Mouse (Mus musculus) megakaryocyte-erythroid progenitor cell, adult 5-6 weeks (primary cell): ENCODE results near the gene Nos1ap. TPM values are rescaled to one million over a fixed set of nuclear protein-coding genes. Genes with fewer than 3 reads are reported as not detected.

Experiments used
- ATAC-seq: replicated peaks from 2 replicates; pipeline ENCODE4 v1.8.0; 2016; ENCODE audit warnings: mild to moderate bottlenecking, inconsistent platforms; ENCODE audit not compliant: severe bottlenecking, poor library complexity, low FRiP score, low TSS enrichment
- total RNA-seq, 2 experiments: library from RNA; stranded (forward) in 1 of 2; stranded (reverse) in 1 of 2; fragments of 200-1000, 215-1000 nt in 1 of 2; fragments of >200 nt in 1 of 2; fragmentation: Nextera tagmentation in 1 of 2; gene quantifications; 2 replicates each; pipeline ENCODE4 v1.2.3; 2014 to 2017

Nos1ap gene
- 1.5 TPM in 2 replicates for total RNA-seq (2014; fragmentation: Nextera tagmentation)
- total RNA-seq (2017) = 2.5 TPM in 1 of 2 replicates, not detected in the other

- peak; percentile 91 for ATAC-seq
These were observed at the start of gene Nos1ap for GRCm38 (mm10) chr1:170589219-170590040. Gene Nos1ap, minus strand, starts transcription at chr1:170589861.

- no peak for ATAC-seq
These were observed 49.3 kb upstream of the Nos1ap start for GRCm38 (mm10) chr1:170638941-170639340.

- no peak for ATAC-seq
These were observed 43.2 kb upstream of the Nos1ap start for GRCm38 (mm10) chr1:170632856-170633255.

GRCm38 (mm10) chr1:170632385-170632784, 42.7 kb upstream of the Nos1ap start:
- ATAC-seq = peak; percentile 96

- ATAC-seq = no peak
These were observed 41.9 kb upstream of the Nos1ap start for GRCm38 (mm10) chr1:170631571-170631970.

GRCm38 (mm10) chr1:170630489-170630888, 40.8 kb upstream of the Nos1ap start:
- no peak for ATAC-seq

- ATAC-seq = 0 out of 2 replicates have a peak, but pooled peaks have one; percentile 7
These were observed 33.8 kb upstream of the Nos1ap start for GRCm38 (mm10) chr1:170623432-170623831.

GRCm38 (mm10) chr1:170622934-170623333, 33.3 kb upstream of the Nos1ap start:
- peak; percentile 98 for ATAC-seq

GRCm38 (mm10) chr1:170619686-170620374, 30.2 kb upstream of the Nos1ap start:
- peak; percentile 21; the same call in 1 of the 2 replicates for ATAC-seq

- ATAC-seq = peak; percentile 55
These were observed 23.6 kb upstream of the Nos1ap start for GRCm38 (mm10) chr1:170612968-170613872.

GRCm38 (mm10) chr1:170611631-170612030, 22.0 kb upstream of the Nos1ap start:
- no peak for ATAC-seq

GRCm38 (mm10) chr1:170610695-170611094, 21.0 kb upstream of the Nos1ap start:
- peak; percentile 27 for ATAC-seq

GRCm38 (mm10) chr1:170610289-170610688, 20.6 kb upstream of the Nos1ap start:
- peak; percentile 97 for ATAC-seq

- ATAC-seq = peak; percentile 82
These were observed 20.2 kb upstream of the Nos1ap start for GRCm38 (mm10) chr1:170609872-170610271.

GRCm38 (mm10) chr1:170608461-170609071, 18.9 kb upstream of the Nos1ap start:
- no peak for ATAC-seq

- ATAC-seq = no peak
These were observed 17.7 kb upstream of the Nos1ap start for GRCm38 (mm10) chr1:170607231-170607917.

GRCm38 (mm10) chr1:170605228-170606001, 15.8 kb upstream of the Nos1ap start:
- no peak for ATAC-seq

GRCm38 (mm10) chr1:170594575-170594974, 4.9 kb upstream of the Nos1ap start:
- ATAC-seq = no peak
